Comparison of ENCODE assay signal across 8 mouse cellular contexts in the genomic region with DNA sequence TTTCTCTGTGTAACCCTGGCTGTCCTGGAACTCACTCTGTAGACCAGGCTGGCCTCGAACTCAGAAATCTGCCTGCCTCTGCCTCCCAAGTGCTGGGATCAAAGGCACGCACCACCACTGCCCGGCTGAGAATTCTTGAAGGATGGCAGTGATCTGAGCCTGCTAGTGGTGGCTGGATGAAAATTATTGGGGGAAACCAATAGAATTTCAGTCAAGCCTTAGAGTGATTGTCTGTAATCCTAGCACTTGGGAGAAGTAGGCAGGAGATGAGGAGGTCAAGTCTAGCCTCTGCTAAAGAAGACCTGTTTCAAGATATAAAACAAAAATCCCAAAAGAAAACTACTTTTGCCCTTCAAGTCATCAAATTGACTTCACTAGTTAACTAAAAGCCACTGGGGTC. TPM values are rescaled to one million over a fixed set of nuclear protein-coding genes. Genes with fewer than 3 reads are reported as not detected.
A peak's percentile ranks its signal among the peaks of the same experiment; 100 is the strongest.
DNase-seq lines count a peak whose midpoint lies in the region; ATAC-seq and TF ChIP-seq lines count a peak whose summit lies in the region.

No protein-coding gene starts in this region.

- no peak overlapping the region for H3K27ac ChIP-seq in kidney, embryonic 14.5 days (ENCODE audit: low read depth, low read length)
- no peak overlapping the region for H3K27ac ChIP-seq in kidney, adult 2 months (ENCODE audit: insufficient read depth, low read depth, low read length)
- H3K27ac ChIP-seq in embryonic facial prominence, embryonic 15.5 days (replicated peaks), result no peak overlapping the region; the same call in 1 of the 2 replicates
- no peak overlapping the region for H3K27ac ChIP-seq in intestine, embryonic 15.5 days
- peak overlapping the region; percentile 78 for H3K27ac ChIP-seq in midbrain, embryonic 15.5 days
- no peak overlapping the region for H3K27ac ChIP-seq in thymus, adult 2 months (ENCODE audit: control insufficient read depth, insufficient read depth, low read length)

- H3K36me3 ChIP-seq in kidney, embryonic 14.5 days (ENCODE audit: control insufficient read depth, insufficient read depth, low read length), result peaks cover 23% of the 10 kb centered on the region
- H3K36me3 ChIP-seq in kidney, adult 2 months (ENCODE audit: control insufficient read depth, insufficient read depth, low read length), result no peaks in the 10 kb centered on the region
- peaks cover 18% of the 10 kb centered on the region for H3K36me3 ChIP-seq in embryonic facial prominence, embryonic 15.5 days
- H3K36me3 ChIP-seq in intestine, embryonic 15.5 days, result peaks cover 15% of the 10 kb centered on the region; the same call in 1 of the 2 replicates
- H3K36me3 ChIP-seq in midbrain, embryonic 15.5 days (replicated peaks), result peaks cover 7% of the 10 kb centered on the region
- peaks cover 9% of the 10 kb centered on the region for H3K36me3 ChIP-seq in thymus, adult 2 months (ENCODE audit: control insufficient read depth, insufficient read depth, low read length)

- H3K9me3 ChIP-seq in kidney, embryonic 14.5 days (ENCODE audit: control insufficient read depth, low read length), result no peaks in the 10 kb centered on the region
- H3K9me3 ChIP-seq in embryonic facial prominence, embryonic 15.5 days (replicated peaks), result no peaks in the 10 kb centered on the region
- no peaks in the 10 kb centered on the region for H3K9me3 ChIP-seq in intestine, embryonic 15.5 days
- H3K9me3 ChIP-seq in midbrain, embryonic 15.5 days, result no peaks in the 10 kb centered on the region

- H3K4me3 ChIP-seq in kidney, embryonic 14.5 days (ENCODE audit: low read length), result 0 out of 2 replicates have a peak overlapping the region, but pooled peaks have one; percentile 57
- no peak overlapping the region for H3K4me3 ChIP-seq in kidney, adult 2 months (ENCODE audit: insufficient read depth, low read depth, low read length)
- H3K4me3 ChIP-seq in embryonic facial prominence, embryonic 15.5 days (replicated peaks), result peak overlapping the region; percentile 90
- peak overlapping the region; percentile 80 for H3K4me3 ChIP-seq in intestine, embryonic 15.5 days (replicated peaks)
- peak overlapping the region; percentile 85; the same call in 1 of the 2 replicates for H3K4me3 ChIP-seq in midbrain, embryonic 15.5 days
- H3K4me3 ChIP-seq in thymus, adult 2 months (ENCODE audit: control insufficient read depth, insufficient read depth, low read length), result no peak overlapping the region

- ATAC-seq in kidney, embryonic 14.5 days (ENCODE audit: low FRiP score, low TSS enrichment), result peak; percentile 14; the same call in 1 of the 2 replicates
- ATAC-seq in embryonic facial prominence, embryonic 15.5 days (ENCODE audit: insufficient number of reproducible peaks, low FRiP score, low TSS enrichment, low read depth), result no peak
- peak; percentile 26 for ATAC-seq in intestine, embryonic 15.5 days
- ATAC-seq in midbrain, embryonic 15.5 days (replicated peaks), result peak; percentile 34; the same call in 1 of the 2 replicates

- no peak overlapping the region for H3K4me2 ChIP-seq in kidney, embryonic 14.5 days (replicated peaks; ENCODE audit: low read depth, low read length)
- H3K4me2 ChIP-seq in embryonic facial prominence, embryonic 15.5 days (replicated peaks), result peak overlapping the region; percentile 61; the same call in 1 of the 2 replicates
- no peak overlapping the region for H3K4me2 ChIP-seq in intestine, embryonic 15.5 days (replicated peaks)
- H3K4me2 ChIP-seq in midbrain, embryonic 15.5 days, result peak overlapping the region; percentile 63

- no peaks in the 10 kb centered on the region for H3K27me3 ChIP-seq in kidney, embryonic 14.5 days (ENCODE audit: control insufficient read depth, insufficient read depth, low read length)
- no peaks in the 10 kb centered on the region for H3K27me3 ChIP-seq in kidney, adult 2 months (replicated peaks; ENCODE audit: control insufficient read depth, insufficient read depth, low read length)
- no peaks in the 10 kb centered on the region for H3K27me3 ChIP-seq in embryonic facial prominence, embryonic 15.5 days
- H3K27me3 ChIP-seq in intestine, embryonic 15.5 days (replicated peaks), result no peaks in the 10 kb centered on the region
- H3K27me3 ChIP-seq in midbrain, embryonic 15.5 days (replicated peaks), result no peaks in the 10 kb centered on the region
- H3K27me3 ChIP-seq in thymus, adult 2 months (ENCODE audit: control insufficient read depth, insufficient read depth, low read length), result no peaks in the 10 kb centered on the region

- no peak for DNase-seq in kidney, adult 2 months
- DNase-seq in thymus, adult 2 months, result no peak
- DNase-seq in T-cell, adult 2 months (ENCODE audit: low spot score), result no peak
- no peak for DNase-seq in right cerebral cortex, adult 2 months (ENCODE audit: low spot score in 2 of 2)

- no peak overlapping the region for H3K9ac ChIP-seq in kidney, embryonic 14.5 days (ENCODE audit: low read depth, low read length)
- no peak overlapping the region for H3K9ac ChIP-seq in embryonic facial prominence, embryonic 15.5 days
- no peak overlapping the region for H3K9ac ChIP-seq in intestine, embryonic 15.5 days
- no peak overlapping the region for H3K9ac ChIP-seq in midbrain, embryonic 15.5 days

- no peak for TF ChIP-seq CTCF in kidney, adult 2 months (conservative IDR thresholded peaks at IDR 0.05; ENCODE audit: insufficient read depth, insufficient read length, low read depth, low read length)
- TF ChIP-seq CTCF in thymus, adult 2 months (IDR thresholded peaks at IDR 0.05; ENCODE audit: borderline replicate concordance, control insufficient read depth, extremely low read depth, insufficient read depth, low read length, poor library complexity), result no peak

- H3K4me1 ChIP-seq in kidney, embryonic 14.5 days (ENCODE audit: control insufficient read depth, insufficient read depth, low read length), result peaks cover 11% of the 10 kb centered on the region; the same call in 1 of the 2 replicates
- peaks cover 6% of the 10 kb centered on the region; the same call in 1 of the 2 replicates for H3K4me1 ChIP-seq in kidney, adult 2 months (ENCODE audit: control insufficient read depth, insufficient read depth, low read length)
- peaks cover 13% of the 10 kb centered on the region for H3K4me1 ChIP-seq in embryonic facial prominence, embryonic 15.5 days
- peaks cover 12% of the 10 kb centered on the region for H3K4me1 ChIP-seq in intestine, embryonic 15.5 days (replicated peaks)
- peaks cover 17% of the 10 kb centered on the region for H3K4me1 ChIP-seq in midbrain, embryonic 15.5 days
- H3K4me1 ChIP-seq in thymus, adult 2 months (replicated peaks; ENCODE audit: control insufficient read depth, insufficient read depth, low read length), result peaks cover 6% of the 10 kb centered on the region; the same call in 1 of the 2 replicates

- WGBS in kidney, embryonic 14.5 days, result 91% methylated on average over 3 of the region's 3 CpGs
- 92% methylated on average over 3 of the region's 3 CpGs for WGBS in kidney, adult 2 months
- WGBS in embryonic facial prominence, embryonic 15.5 days, result 91% methylated on average over 3 of the region's 3 CpGs
- WGBS in intestine, embryonic 15.5 days, result 84% methylated on average over 3 of the region's 3 CpGs
- 94% methylated on average over 3 of the region's 3 CpGs for WGBS in midbrain, embryonic 15.5 days
- 98% methylated on average over 3 of the region's 3 CpGs for WGBS in thymus, adult 2 months

- TF ChIP-seq POLR2A in kidney, adult 2 months (IDR thresholded peaks at IDR 0.05; ENCODE audit: low read depth, low read length), result no peak
- TF ChIP-seq POLR2A in thymus, adult 2 months (IDR thresholded peaks at IDR 0.05; ENCODE audit: control insufficient read depth, extremely low read depth, insufficient read depth, low read length, poor library complexity), result no peak

RNA-seq across cellular contexts. Expression of a gene that starts 0.4 kb away (rescaled TPM):
- polyA plus RNA-seq in kidney, embryonic 14.5 days (2014; fragmentation: Nextera tagmentation; extraction: Ambion mirVana), result 90.4 and 105 TPM in 2 replicates
- 37.5 and 37.6 TPM in 2 replicates for polyA plus RNA-seq in kidney, adult 2 months (2012; rRNA removed)
- polyA plus RNA-seq in embryonic facial prominence, embryonic 15.5 days (2015; fragmentation: Nextera tagmentation; extraction: Ambion mirVana), result 94.5 and 99.8 TPM in 2 replicates
- polyA plus RNA-seq in intestine, embryonic 15.5 days (2015; fragmentation: Nextera tagmentation; extraction: Ambion mirVana), result 83.1 and 92.7 TPM in 2 replicates
- 126 and 127 TPM in 2 replicates for polyA plus RNA-seq in midbrain, embryonic 15.5 days (2015; fragmentation: Nextera tagmentation; extraction: Ambion mirVana)
- polyA plus RNA-seq in thymus, adult 2 months (2012; rRNA removed), result 93.5 and 103 TPM in 2 replicates

RNA-seq across cellular contexts. Expression of a gene that starts 9.7 kb away (rescaled TPM):
- polyA plus RNA-seq in kidney, embryonic 14.5 days (2014; fragmentation: Nextera tagmentation; extraction: Ambion mirVana), result 758 and 944 TPM in 2 replicates
- polyA plus RNA-seq in kidney, adult 2 months (2012; rRNA removed), result 316 and 337 TPM in 2 replicates
- polyA plus RNA-seq in embryonic facial prominence, embryonic 15.5 days (2015; fragmentation: Nextera tagmentation; extraction: Ambion mirVana), result 975 and 998 TPM in 2 replicates
- polyA plus RNA-seq in intestine, embryonic 15.5 days (2015; fragmentation: Nextera tagmentation; extraction: Ambion mirVana), result 1,038 and 1,157 TPM in 2 replicates
- 669 and 673 TPM in 2 replicates for polyA plus RNA-seq in midbrain, embryonic 15.5 days (2015; fragmentation: Nextera tagmentation; extraction: Ambion mirVana)
- polyA plus RNA-seq in thymus, adult 2 months (2012; rRNA removed), result 182 and 186 TPM in 2 replicates

RNA-seq across cellular contexts. Expression of a gene that starts 15.5 kb away (rescaled TPM):
- polyA plus RNA-seq in kidney, embryonic 14.5 days (2014; fragmentation: Nextera tagmentation; extraction: Ambion mirVana), result 73.0 and 98.4 TPM in 2 replicates
- polyA plus RNA-seq in kidney, adult 2 months (2012; rRNA removed), result 0.87 and 1.7 TPM in 2 replicates
- 68.0 and 72.9 TPM in 2 replicates for polyA plus RNA-seq in embryonic facial prominence, embryonic 15.5 days (2015; fragmentation: Nextera tagmentation; extraction: Ambion mirVana)
- polyA plus RNA-seq in intestine, embryonic 15.5 days (2015; fragmentation: Nextera tagmentation; extraction: Ambion mirVana), result 49.9 and 54.4 TPM in 2 replicates
- polyA plus RNA-seq in midbrain, embryonic 15.5 days (2015; fragmentation: Nextera tagmentation; extraction: Ambion mirVana), result 18.4 and 22.0 TPM in 2 replicates
- polyA plus RNA-seq in thymus, adult 2 months (2012; rRNA removed), result 9.4 and 11.6 TPM in 2 replicates

RNA-seq across cellular contexts. Expression of a gene that starts 16.0 kb away (rescaled TPM):
- polyA plus RNA-seq in kidney, embryonic 14.5 days (2014; fragmentation: Nextera tagmentation; extraction: Ambion mirVana), result 124 and 125 TPM in 2 replicates
- polyA plus RNA-seq in kidney, adult 2 months (2012; rRNA removed), result 73.0 TPM in 2 replicates
- 104 and 110 TPM in 2 replicates for polyA plus RNA-seq in embryonic facial prominence, embryonic 15.5 days (2015; fragmentation: Nextera tagmentation; extraction: Ambion mirVana)
- 102 and 106 TPM in 2 replicates for polyA plus RNA-seq in intestine, embryonic 15.5 days (2015; fragmentation: Nextera tagmentation; extraction: Ambion mirVana)
- 88.2 and 91.7 TPM in 2 replicates for polyA plus RNA-seq in midbrain, embryonic 15.5 days (2015; fragmentation: Nextera tagmentation; extraction: Ambion mirVana)
- polyA plus RNA-seq in thymus, adult 2 months (2012; rRNA removed), result 109 and 117 TPM in 2 replicates

RNA-seq across cellular contexts. Expression of a gene that starts 25.1 kb away (rescaled TPM):
- 49.2 and 54.2 TPM in 2 replicates for polyA plus RNA-seq in kidney, embryonic 14.5 days (2014; fragmentation: Nextera tagmentation; extraction: Ambion mirVana)
- 24.2 and 41.0 TPM in 2 replicates for polyA plus RNA-seq in kidney, adult 2 months (2012; rRNA removed)
- 46.5 TPM in 2 replicates for polyA plus RNA-seq in embryonic facial prominence, embryonic 15.5 days (2015; fragmentation: Nextera tagmentation; extraction: Ambion mirVana)
- 61.7 and 62.6 TPM in 2 replicates for polyA plus RNA-seq in intestine, embryonic 15.5 days (2015; fragmentation: Nextera tagmentation; extraction: Ambion mirVana)
- 35.5 and 36.1 TPM in 2 replicates for polyA plus RNA-seq in midbrain, embryonic 15.5 days (2015; fragmentation: Nextera tagmentation; extraction: Ambion mirVana)
- 52.9 and 60.6 TPM in 2 replicates for polyA plus RNA-seq in thymus, adult 2 months (2012; rRNA removed)

Comparison
In these comparisons a context has a peak if more than half of its experiments do, and no peak if none do; other contexts are left out.
1. H3K4me3 ChIP-seq: peak in kidney, embryonic 14.5 days (single experiment), embryonic facial prominence, embryonic 15.5 days (single experiment), intestine, embryonic 15.5 days (single experiment) and midbrain, embryonic 15.5 days (single experiment); none in kidney, adult 2 months (single experiment) and thymus, adult 2 months (single experiment).
2. H3K4me2 ChIP-seq: peak in embryonic facial prominence, embryonic 15.5 days (single experiment) and midbrain, embryonic 15.5 days (single experiment); none in kidney, embryonic 14.5 days (single experiment) and intestine, embryonic 15.5 days (single experiment).